32 mouse cellular contexts compared by ENCODE assay signal in genomic region chr6:51088641-51089372, GRCm38 (mm10).
DNase-seq lines count a peak whose midpoint lies in the region; ATAC-seq lines count a peak whose summit lies in the region.
"Had no signal": no experiment of that assay in that cellular context is flagged by ENCODE, and none has a peak within 500 bp of the region (broad histone marks: within the 10 kb centered on the region; RNA-seq: fewer than 3 reads in every experiment).

No protein-coding gene starts in this region.

- no peaks in the 10 kb centered on the region for H3K9me3 ChIP-seq in heart, embryonic 10.5 days
- H3K9me3 ChIP-seq in embryonic facial prominence, embryonic 11.5 days (replicated peaks; ENCODE audit: control insufficient read depth, low read length), result no peaks in the 10 kb centered on the region
- H3K9me3 ChIP-seq: forebrain, embryonic 10.5 days; forebrain, embryonic 15.5 days; heart, embryonic 13.5 days had no signal

- intact Hi-C loops in left cerebral cortex, postnatal 4 days (cut with DNase I), result no loop called here
- intact Hi-C loops in left cerebral cortex, postnatal 36 days (cut with DNase I), result no loop called here

- no peak overlapping the region for H3K9ac ChIP-seq in embryonic facial prominence, embryonic 11.5 days (replicated peaks; ENCODE audit: low read length)
- H3K9ac ChIP-seq: forebrain, embryonic 15.5 days; heart, embryonic 13.5 days; liver, embryonic 14.5 days; lung, embryonic 14.5 days had no signal

- WGBS in heart, embryonic 10.5 days, result 58% methylated on average over 6 of the region's 6 CpGs
- 51% methylated on average over 6 of the region's 6 CpGs for WGBS in embryonic facial prominence, embryonic 11.5 days

- no peak overlapping the region for H3K27ac ChIP-seq in heart, embryonic 10.5 days
- H3K27ac ChIP-seq in embryonic facial prominence, embryonic 11.5 days (replicated peaks; ENCODE audit: low read depth, low read length), result no peak overlapping the region
- H3K27ac ChIP-seq: forebrain, embryonic 10.5 days; forebrain, embryonic 15.5 days; gastrocnemius, adult 2 months; heart, adult 2 months; heart, embryonic 13.5 days; layer of hippocampus, adult 2 months; left cerebral cortex, adult 2 months; liver, embryonic 14.5 days had no signal

- ATAC-seq in embryonic facial prominence, embryonic 11.5 days (replicated peaks; ENCODE audit: insufficient number of reproducible peaks, low FRiP score, low TSS enrichment, low read depth), result no peak
- ATAC-seq: CD4-positive, CD25-positive, alpha-beta regulatory T cell, adult 4 months; forebrain, embryonic 15.5 days; hindbrain, embryonic 16.5 days had no signal

- H3K27me3 ChIP-seq in heart, embryonic 10.5 days (ENCODE audit: insufficient read depth, poor library complexity, severe bottlenecking), result no peaks in the 10 kb centered on the region
- no peaks in the 10 kb centered on the region for H3K27me3 ChIP-seq in embryonic facial prominence, embryonic 11.5 days (ENCODE audit: control insufficient read depth, insufficient read depth, low read length)
- H3K27me3 ChIP-seq: forebrain, embryonic 15.5 days; heart, embryonic 13.5 days had no signal

- H3K4me2 ChIP-seq in embryonic facial prominence, embryonic 11.5 days (ENCODE audit: low read depth, low read length), result no peak overlapping the region
- H3K4me2 ChIP-seq: forebrain, embryonic 15.5 days; heart, embryonic 13.5 days; lung, embryonic 14.5 days had no signal

- peak; percentile 42 for DNase-seq in heart, adult 11 months
- no peak for DNase-seq in heart, embryonic 10.5 days (ENCODE audit: low spot score)
- DNase-seq in left cerebral cortex, postnatal 4 days, result peak; percentile 48
- DNase-seq in left cerebral cortex, postnatal 36 days (ENCODE audit: low spot score in 2 of 2), result no peak
- peak; percentile 7 for DNase-seq in 416B (ENCODE audit: low read depth)
- peak; percentile 58 for DNase-seq in embryonic facial prominence, embryonic 11.5 days (ENCODE audit: low spot score)
- no peak for DNase-seq in adrenal gland, postnatal 14 days
- no peak for DNase-seq in urinary bladder, postnatal 10 days (ENCODE audit: low spot score)
- DNase-seq: adrenal gland, postnatal 36 days; cerebellum, adult 18-20 months; cerebellum, postnatal 36 days; gastrocnemius, adult 2 months; gastrocnemius, postnatal 36 days; heart, adult 2 months; heart, postnatal 10 days; kidney, adult 2 months; kidney, postnatal 25 days; liver; lung, embryonic 14.5 days; lung, postnatal 14 days; midbrain, embryonic 14.5 days; right cerebral cortex, postnatal 4 days; thymus, adult 2 months; thymus, postnatal 36 days had no signal

- H3K36me3 ChIP-seq in heart, embryonic 10.5 days, result no peaks in the 10 kb centered on the region
- H3K36me3 ChIP-seq in embryonic facial prominence, embryonic 11.5 days (replicated peaks; ENCODE audit: control insufficient read depth, insufficient read depth, low read depth, low read length), result no peaks in the 10 kb centered on the region
- H3K36me3 ChIP-seq: forebrain, embryonic 10.5 days; forebrain, embryonic 15.5 days; heart, embryonic 13.5 days had no signal

- no peak overlapping the region for H3K4me3 ChIP-seq in heart, embryonic 10.5 days
- H3K4me3 ChIP-seq in embryonic facial prominence, embryonic 11.5 days (ENCODE audit: low read depth, low read length), result no peak overlapping the region
- H3K4me3 ChIP-seq: forebrain, embryonic 10.5 days; forebrain, embryonic 15.5 days; gastrocnemius, adult 2 months; heart, adult 2 months; heart, embryonic 13.5 days; layer of hippocampus, adult 2 months; left cerebral cortex, adult 2 months had no signal

- H3K4me1 ChIP-seq in heart, embryonic 10.5 days, result no peaks in the 10 kb centered on the region; the same call in 1 of the 2 replicates
- no peaks in the 10 kb centered on the region for H3K4me1 ChIP-seq in embryonic facial prominence, embryonic 11.5 days (ENCODE audit: control insufficient read depth, insufficient read depth, low read length)

Comparison
In these comparisons a context has a peak if more than half of its experiments do, and no peak if none do; other contexts are left out.
1. DNase-seq: peak in heart, adult 11 months (single experiment), left cerebral cortex, postnatal 4 days (single experiment), 416B (single experiment) and embryonic facial prominence, embryonic 11.5 days (single experiment); none in heart, embryonic 10.5 days (single experiment), left cerebral cortex, postnatal 36 days (0 of 2), adrenal gland, postnatal 14 days (single experiment) and urinary bladder, postnatal 10 days (single experiment).